Mouse (Mus musculus): ENCODE data around the gene Zkscan3.

Zkscan3 gene

DNA sequence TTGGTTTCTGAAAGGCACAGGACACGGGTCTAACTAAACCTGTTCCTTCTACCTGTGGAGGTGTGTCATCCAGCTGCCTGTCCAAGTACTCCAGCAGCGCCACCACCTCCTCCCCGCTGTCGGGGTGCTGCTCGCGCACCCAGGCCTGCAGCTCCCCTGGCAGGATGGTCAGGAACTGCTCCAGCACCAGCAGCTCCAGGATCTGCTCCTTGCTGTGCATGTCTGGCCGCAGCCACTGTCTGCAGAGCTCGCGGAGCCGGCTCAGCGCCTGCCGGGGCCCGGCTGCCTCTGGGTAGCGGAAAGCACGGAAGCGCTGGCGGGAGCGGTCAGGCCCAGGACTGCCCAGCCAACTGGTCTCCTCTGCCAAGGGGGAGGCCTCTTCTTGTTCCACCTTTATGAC lies 6.5 kb downstream of the Zkscan3 start:
- DNase-seq: peak; percentile 39 to 59

DNA sequence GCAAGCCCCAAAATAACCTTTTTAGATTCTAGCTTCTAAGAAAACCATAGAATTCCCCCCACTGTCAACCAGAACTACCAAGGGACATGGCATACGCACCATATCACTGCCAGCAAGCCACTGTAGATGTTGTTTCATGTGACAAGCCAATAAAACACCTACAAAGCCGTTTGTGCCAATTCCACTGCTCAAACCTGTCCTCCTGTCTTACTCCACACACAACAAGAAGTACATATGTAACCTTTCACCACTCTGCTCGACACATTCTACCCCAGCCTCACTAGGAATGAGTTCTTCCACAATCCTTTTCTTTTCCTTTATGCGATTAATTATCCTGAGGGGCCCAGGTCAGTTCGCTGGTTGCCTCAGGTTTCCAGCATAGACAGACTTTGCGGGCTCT lies 6.9 kb downstream of the Zkscan3 start:
- DNase-seq: no peak

GRCm38 (mm10) chr13:21395211-21395610 lies 7.3 kb downstream of the Zkscan3 start:
- no peak for DNase-seq

DNA sequence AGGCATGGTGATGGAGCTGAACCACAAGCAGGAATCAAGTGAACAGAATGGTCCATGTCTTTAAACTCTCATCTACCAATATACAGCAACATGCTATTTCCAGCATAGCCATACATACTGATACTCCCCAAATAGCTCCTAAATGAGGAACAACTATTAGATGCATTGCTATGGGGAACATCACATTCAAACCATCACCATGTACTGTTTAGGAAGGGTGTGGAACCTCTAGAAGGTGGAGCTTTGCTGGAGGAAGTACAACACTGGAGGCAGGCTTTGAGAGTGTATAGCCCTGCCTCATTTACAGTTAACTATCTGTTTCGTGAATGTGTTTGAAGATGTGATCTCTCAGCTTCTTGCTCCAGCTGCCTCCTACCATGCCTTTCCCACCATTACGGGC lies 24.8 kb downstream of the Zkscan3 start:
- no peak for DNase-seq

DNA sequence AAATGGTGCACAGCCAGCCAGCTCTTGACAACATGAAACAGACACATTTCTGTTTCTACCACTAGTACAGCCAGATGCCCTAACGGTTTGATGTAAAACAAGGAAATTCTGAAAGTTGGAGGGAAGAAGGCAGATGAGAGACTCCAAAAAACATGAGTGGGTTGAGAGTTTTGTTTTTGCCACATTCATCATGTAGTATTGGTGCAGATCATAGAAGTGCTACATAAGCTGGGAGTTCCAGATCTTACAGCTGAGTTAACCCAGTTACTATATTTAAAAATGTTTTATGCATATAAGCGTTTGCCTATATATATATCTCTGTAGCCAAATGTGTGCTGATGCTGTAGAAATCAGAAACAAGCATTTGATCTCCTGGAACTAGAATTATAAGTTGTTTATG lies 29.9 kb downstream of the Zkscan3 start:
- DNase-seq: no peak

GRCm38 (mm10) chr13:21366635-21367034 lies 35.9 kb downstream of the Zkscan3 start:
- no peak for DNase-seq

GRCm38 (mm10) chr13:21363719-21364118 lies 38.8 kb downstream of the Zkscan3 start:
- DNase-seq: peak; percentile 14 to 27

DNA sequence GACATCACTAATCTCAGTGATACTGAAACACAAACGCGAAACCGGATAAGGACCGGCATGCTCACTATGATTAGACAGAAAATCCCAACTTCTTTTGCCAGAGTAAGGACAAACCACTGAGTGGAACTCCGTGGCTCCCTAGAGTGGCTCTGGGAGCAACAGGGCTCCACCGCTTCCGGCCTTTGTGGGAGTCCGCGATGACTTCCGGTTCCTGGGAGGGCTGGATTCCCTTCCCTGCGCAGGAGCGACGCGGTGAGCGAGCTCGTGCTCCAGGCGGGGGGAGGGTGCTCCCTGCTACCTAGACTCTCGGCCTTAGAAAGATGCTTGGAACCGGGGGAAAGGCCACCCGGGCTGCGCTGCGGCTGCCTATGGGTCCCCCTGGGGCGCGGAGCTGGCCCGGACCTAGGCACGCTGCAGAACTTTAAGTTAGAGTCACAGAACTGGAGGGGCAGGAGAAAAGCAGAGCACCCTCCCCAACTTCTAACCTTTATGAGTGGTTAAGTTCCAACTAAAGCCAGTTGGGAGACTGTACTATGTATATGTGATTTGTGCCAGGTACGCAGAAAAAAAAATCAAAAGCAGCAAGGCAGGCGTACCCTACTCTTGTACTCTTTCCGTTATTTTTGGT lies 39.8 kb downstream of the Zkscan3 start, which contains the start of gene Zscan12:
Gene Zscan12 (plus strand): TSS at position 200 of the 628 bp plus-strand sequence.
- DNase-seq: peak; percentile 89 to 94

DNA sequence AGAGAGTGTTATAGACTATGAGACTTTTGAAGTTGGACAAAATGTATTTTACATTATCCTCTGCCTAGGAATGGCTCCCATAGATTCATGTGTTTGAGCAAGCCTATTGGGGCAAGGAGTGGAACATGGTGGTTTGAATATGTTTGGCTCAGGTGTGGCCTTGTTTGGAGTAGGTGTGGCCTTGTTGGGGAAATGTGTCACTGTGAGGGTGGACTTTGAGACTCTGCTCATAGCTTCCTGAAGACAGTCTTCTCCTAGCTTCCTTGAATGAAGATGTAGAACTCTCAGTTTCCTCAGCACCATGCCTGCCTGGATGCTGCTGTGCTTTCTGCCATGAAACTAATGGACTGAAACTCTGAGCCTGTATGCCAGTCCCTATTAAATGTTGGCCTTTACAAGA lies 52.0 kb downstream of the Zkscan3 start:
- no peak for DNase-seq

DNA sequence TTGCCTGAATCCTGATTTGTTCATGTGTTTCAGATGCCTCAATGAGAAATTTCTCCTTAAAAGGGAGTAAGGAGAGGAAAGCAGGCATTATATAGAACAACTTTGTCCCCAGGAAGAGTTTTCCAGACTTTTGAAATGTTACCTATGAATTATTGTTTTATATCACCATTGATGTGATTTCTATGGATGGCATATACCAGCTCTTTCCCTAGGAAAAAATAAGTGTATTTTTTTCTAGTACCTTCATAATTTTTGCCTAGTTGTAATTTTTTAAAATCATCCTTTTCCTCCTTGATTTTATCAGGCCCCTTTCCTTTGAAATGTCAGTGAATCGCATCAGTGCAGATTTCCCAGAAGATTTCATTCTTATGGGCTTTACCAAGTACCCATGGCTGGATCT lies 55.9 kb downstream of the Zkscan3 start, which contains the start of gene Olfr1367:
Gene Olfr1367 (plus strand): TSS at position 301 of the 400 bp plus-strand sequence.
- DNase-seq: no peak

Data from kidney, postnatal 4 days (tissue).